Mouse (Mus musculus): ENCODE results near the gene Acot1. TPM values are rescaled to one million over a fixed set of nuclear protein-coding genes. Genes with fewer than 3 reads are reported as not detected.

Acot1 gene
- total and polyA plus RNA-seq, 3 experiments = 1.5 to 12.7 TPM; not detected in 1

DNA sequence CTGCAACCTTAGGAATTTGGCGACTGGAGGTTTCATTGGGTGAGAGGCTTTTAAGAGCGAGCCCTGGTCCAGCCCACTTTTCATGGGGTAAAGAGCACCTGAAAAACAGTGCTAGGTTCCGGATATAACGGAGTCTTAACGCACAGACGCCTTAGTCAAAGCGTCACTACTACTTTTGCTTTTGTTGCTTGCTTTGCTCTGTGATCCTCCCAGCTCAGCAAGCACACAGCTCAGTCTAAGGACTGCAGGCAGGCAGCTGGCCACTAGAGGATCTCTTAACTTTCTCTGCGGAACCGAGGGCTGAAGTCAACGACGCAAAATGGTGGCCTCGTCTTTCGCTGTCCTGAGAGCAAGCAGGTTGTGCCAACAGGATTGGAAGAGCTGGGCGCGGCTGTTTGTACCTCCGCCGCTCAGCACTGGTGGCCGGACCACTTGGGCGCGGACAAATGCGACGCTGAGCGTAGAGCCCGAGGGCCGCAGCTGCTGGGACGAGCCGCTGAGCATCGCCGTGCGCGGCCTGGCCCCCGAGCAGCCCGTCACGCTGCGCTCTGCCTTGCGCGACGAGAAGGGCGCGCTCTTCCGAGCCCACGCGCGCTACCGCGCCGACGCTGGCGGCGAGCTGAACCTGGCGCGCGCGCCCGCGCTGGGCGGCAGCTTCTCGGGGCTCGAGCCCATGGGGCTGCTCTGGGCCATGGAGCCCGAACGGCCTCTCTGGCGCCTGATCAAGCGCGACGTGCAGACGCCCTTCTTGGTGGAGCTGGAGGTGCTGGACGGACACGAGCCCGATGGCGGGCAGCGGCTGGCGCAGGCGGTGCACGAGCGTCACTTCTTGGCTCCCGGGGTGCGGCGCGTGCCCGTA is 21.5 kb upstream of the Acot1 start, which contains the start of gene Acot2:
TSS of gene Acot2 (plus strand) at position 279 of the 859 bp plus-strand sequence.
- peak; percentile 93 for DNase-seq (ENCODE audit: low read depth, low spot score)
- Histone ChIP-seq H3K4me1 (ENCODE audit: control insufficient read depth in 1 of 2, insufficient read depth in 2 of 2, low read length in 2 of 2) (peaks cover 10 to 14% of the 10 kb centered on the region in 2 experiments), H3K9me3 (replicated peaks; ENCODE audit: insufficient read depth, low read length) (no peaks in the 10 kb centered on the region), H3K36me3 (ENCODE audit: control insufficient read depth in 1 of 2, insufficient read depth in 2 of 2, low read length in 2 of 2) (peaks cover 0 to 18% of the 10 kb centered on the region in 2 experiments; a peak in 3 of 4 replicates), H3K4me3 (ENCODE audit: control insufficient read depth in 1 of 2, insufficient read depth in 1 of 2, low read depth in 2 of 2, low read length in 2 of 2) (peak within 1 kb of the TSS; percentile 74 to 79), H3K9ac (ENCODE audit: control insufficient read depth, low read depth, low read length, poor library complexity, severe bottlenecking) (peak within 1 kb of the TSS; percentile 82), H3K79me2 (ENCODE audit: control insufficient read depth, insufficient read depth, low read length, poor library complexity) (peaks cover 13% of the 10 kb centered on the region), H3K27ac (ENCODE audit: control insufficient read depth, low read depth, low read length) (peak within 1 kb of the TSS; percentile 93), H3K27me3 (ENCODE audit: control insufficient read depth in 1 of 2, insufficient read depth in 2 of 2, low read length in 2 of 2) (no peaks in the 10 kb centered on the region)
- TF ChIP-seq ZC3H11A (IDR thresholded peaks at IDR 0.05; ENCODE audit: low read depth, low read length) (peak; percentile 15; the same call in 1 of the 2 replicates), CHD1 (IDR thresholded peaks at IDR 0.05; ENCODE audit: low read depth, low read length) (no peak), KAT2A (conservative IDR thresholded peaks at IDR 0.05; ENCODE audit: low read depth, low read length) (peak; percentile 35; the same call in 1 of the 2 replicates), BHLHE40 (IDR thresholded peaks at IDR 0.05; ENCODE audit: borderline replicate concordance, low read depth, low read length) (no peak), TCF12 (IDR thresholded peaks at IDR 0.05; ENCODE audit: low read depth, low read length) (0 out of 2 replicates have a peak, but pooled peaks have one; percentile 48), POLR2A (IDR thresholded peaks at IDR 0.05; ENCODE audit: control insufficient read depth in 1 of 2, insufficient read depth in 1 of 2, low read depth in 1 of 2, low read length in 2 of 2, poor library complexity in 1 of 2) (peak; percentile 60 to 69), POLR2AphosphoS5 (IDR thresholded peaks at IDR 0.05; ENCODE audit: borderline replicate concordance, low read depth, low read length) (no peak), RAD21 (IDR thresholded peaks at IDR 0.05; ENCODE audit: low read depth, low read length) (peak; percentile 20), NRF1 (IDR thresholded peaks at IDR 0.05; ENCODE audit: insufficient read depth, low read depth, low read length, poor library complexity, severe bottlenecking) (no peak; the same call in 1 of the 2 replicates), EP300 (IDR thresholded peaks at IDR 0.05; ENCODE audit: low read depth in 1 of 2, low read length in 2 of 2) (no peak), JUND (IDR thresholded peaks at IDR 0.05; ENCODE audit: low read depth, low read length) (no peak), MXI1 (IDR thresholded peaks at IDR 0.05; ENCODE audit: low read depth, low read length) (0 out of 2 replicates have a peak, but pooled peaks have one; percentile 11), ZNF384 (IDR thresholded peaks at IDR 0.05; ENCODE audit: low read depth, low read length) (no peak), ELF1 (IDR thresholded peaks at IDR 0.05; ENCODE audit: low read depth, low read length) (peak; percentile 49; the same call in 1 of the 2 replicates), GABPA (IDR thresholded peaks at IDR 0.05; ENCODE audit: low read depth, low read length) (no peak), MYB (IDR thresholded peaks at IDR 0.05; ENCODE audit: low read depth, low read length) (no peak), MEF2A (IDR thresholded peaks at IDR 0.05; ENCODE audit: extremely low read depth, insufficient replicate concordance, low read depth, low read length, poor library complexity, severe bottlenecking) (no peak), GATA1 (IDR thresholded peaks at IDR 0.05; ENCODE audit: low read depth, low read length) (no peak), MAFK (IDR thresholded peaks at IDR 0.05; ENCODE audit: borderline replicate concordance, low read depth, low read length) (no peak), SIN3A (IDR thresholded peaks at IDR 0.05; ENCODE audit: low read length) (peak; percentile 36), SMC3 (IDR thresholded peaks at IDR 0.05; ENCODE audit: low read depth, low read length) (peak; percentile 29; the same call in 1 of the 2 replicates), ZMIZ1 (IDR thresholded peaks at IDR 0.05; ENCODE audit: low read depth, low read length) (peak; percentile 78; the same call in 1 of the 2 replicates), CHD2 (IDR thresholded peaks at IDR 0.05; ENCODE audit: low read length) (no peak), HCFC1 (IDR thresholded peaks at IDR 0.05; ENCODE audit: low read depth, low read length) (no peak), E2F4 (IDR thresholded peaks at IDR 0.05; ENCODE audit: borderline replicate concordance, low read depth, low read length) (no peak), ETS1 (IDR thresholded peaks at IDR 0.05; ENCODE audit: low read depth, low read length) (no peak; the same call in 1 of the 2 replicates), TBP (IDR thresholded peaks at IDR 0.05; ENCODE audit: low read depth, low read length) (peak; percentile 80), POLR2AphosphoS2 (IDR thresholded peaks at IDR 0.05; ENCODE audit: low read length) (peak; percentile 64; the same call in 1 of the 2 replicates), RCOR1 (IDR thresholded peaks at IDR 0.05; ENCODE audit: low read depth, low read length) (no peak), UBTF (IDR thresholded peaks at IDR 0.05; ENCODE audit: borderline replicate concordance, insufficient read depth, low read depth, low read length) (no peak), ZKSCAN1 (IDR thresholded peaks at IDR 0.05; ENCODE audit: low read depth, low read length) (no peak), NELFE (IDR thresholded peaks at IDR 0.05; ENCODE audit: low read depth, low read length) (peak; percentile 28; the same call in 1 of the 2 replicates), USF1 (IDR thresholded peaks at IDR 0.05; ENCODE audit: low read depth, low read length) (no peak), MAX (IDR thresholded peaks at IDR 0.05; ENCODE audit: low read length) (no peak; the same call in 1 of the 2 replicates), MYC (IDR thresholded peaks at IDR 0.05; ENCODE audit: low read depth, low read length) (no peak)

Measured in MEL (cell line).